In the genomic region with DNA sequence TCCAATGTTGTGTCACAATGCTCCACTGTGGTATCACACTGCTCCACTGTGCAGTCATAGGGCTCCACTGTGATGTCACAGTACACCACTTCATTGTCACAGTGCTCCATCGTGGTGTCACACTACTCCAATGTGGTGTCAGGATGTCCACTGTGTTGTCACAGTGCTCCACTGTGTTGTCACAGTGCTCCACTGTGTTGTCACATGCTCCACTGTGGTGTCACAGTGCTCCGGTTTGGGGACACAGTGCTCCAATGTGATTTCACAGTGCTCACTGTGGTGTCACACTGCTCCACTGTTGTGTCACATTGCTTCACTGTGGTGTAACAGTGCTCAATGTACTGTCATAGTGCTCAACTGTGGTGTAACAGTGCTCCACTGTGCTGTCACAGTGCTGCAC, we compare ENCODE assay signal across 20 mouse cellular contexts.
A peak's percentile ranks its signal among the peaks of the same experiment; 100 is the strongest.
DNase-seq lines count a peak whose midpoint lies in the region; ATAC-seq and TF ChIP-seq lines count a peak whose summit lies in the region.
"Had no signal": no experiment of that assay in that cellular context is flagged by ENCODE, and none has a peak within 500 bp of the region (broad histone marks: within the 10 kb centered on the region; RNA-seq: fewer than 3 reads in every experiment).

No protein-coding gene starts in this region.

- no peak for TF ChIP-seq CTCF in stomach, postnatal 0 days (IDR thresholded peaks at IDR 0.05; ENCODE audit: low read depth)

- no peak overlapping the region for H3K27ac ChIP-seq in hindbrain, embryonic 10.5 days
- H3K27ac ChIP-seq in hindbrain, embryonic 16.5 days (ENCODE audit: low read depth, low read length), result no peak overlapping the region
- no peak overlapping the region for H3K27ac ChIP-seq in liver, embryonic 11.5 days (ENCODE audit: low read depth, low read length)
- H3K27ac ChIP-seq in stomach, postnatal 0 days (replicated peaks), result no peak overlapping the region
- H3K27ac ChIP-seq: heart, embryonic 13.5 days; limb, embryonic 12.5 days had no signal

- no peak for TF ChIP-seq EP300 in stomach, postnatal 0 days (optimal IDR thresholded peaks at IDR 0.05)

- H3K4me3 ChIP-seq in hindbrain, embryonic 10.5 days, result no peak overlapping the region
- no peak overlapping the region for H3K4me3 ChIP-seq in hindbrain, embryonic 16.5 days (ENCODE audit: low read length)
- H3K4me3 ChIP-seq in liver, embryonic 11.5 days (ENCODE audit: low read depth, low read length), result no peak overlapping the region
- no peak overlapping the region for H3K4me3 ChIP-seq in stomach, postnatal 0 days (ENCODE audit: low read depth, low read length)
- H3K4me3 ChIP-seq: heart, embryonic 13.5 days; limb, embryonic 12.5 days; myocyte had no signal

- DNase-seq in hindbrain, embryonic 10.5 days (ENCODE audit: low spot score), result peak; percentile 2
- DNase-seq in thymus, postnatal 4 days, result peak; percentile 1
- DNase-seq in thymus, postnatal 14 days, result no peak
- DNase-seq in liver, embryonic 11.5 days (ENCODE audit: low spot score), result no peak
- DNase-seq in stomach, postnatal 0 days (ENCODE audit: low spot score), result peak; percentile 5
- no peak for DNase-seq in Muller cell, postnatal 12 days (ENCODE audit: inconsistent ontology term)
- DNase-seq in gastrocnemius, postnatal 14 days, result no peak
- DNase-seq: adrenal gland, postnatal 25 days; B cell, adult 2 months; cerebellum, postnatal 10 days; gastrocnemius, postnatal 10 days; heart, postnatal 4 days; kidney, postnatal 10 days; lung, embryonic 14.5 days; right cerebral cortex, adult 18-20 months had no signal

- no peaks in the 10 kb centered on the region for H3K27me3 ChIP-seq in hindbrain, embryonic 10.5 days (ENCODE audit: insufficient read depth, poor library complexity, severe bottlenecking)
- no peaks in the 10 kb centered on the region for H3K27me3 ChIP-seq in hindbrain, embryonic 16.5 days (replicated peaks; ENCODE audit: control insufficient read depth, insufficient read depth, low read length)
- no peaks in the 10 kb centered on the region for H3K27me3 ChIP-seq in liver, embryonic 11.5 days (replicated peaks; ENCODE audit: control insufficient read depth, insufficient read depth, low read length)
- H3K27me3 ChIP-seq in stomach, postnatal 0 days (ENCODE audit: control insufficient read depth, insufficient read depth, low read length), result no peaks in the 10 kb centered on the region
- H3K27me3 ChIP-seq: heart, embryonic 13.5 days; limb, embryonic 12.5 days had no signal

- no peak overlapping the region for H3K9ac ChIP-seq in hindbrain, embryonic 16.5 days (ENCODE audit: low read depth, low read length)
- H3K9ac ChIP-seq in liver, embryonic 11.5 days (ENCODE audit: low read depth, low read length), result no peak overlapping the region
- no peak overlapping the region for H3K9ac ChIP-seq in stomach, postnatal 0 days (ENCODE audit: low read length)
- H3K9ac ChIP-seq: heart, embryonic 13.5 days; limb, embryonic 12.5 days; lung, embryonic 14.5 days had no signal

- intact Hi-C loops in gastrocnemius, postnatal 14 days (cut with DNase I; ENCODE audit: low total_unique reads), result no loop called here

- no peak overlapping the region for H3K4me2 ChIP-seq in hindbrain, embryonic 16.5 days (ENCODE audit: low read length)
- H3K4me2 ChIP-seq in liver, embryonic 11.5 days, result no peak overlapping the region
- H3K4me2 ChIP-seq in stomach, postnatal 0 days (replicated peaks; ENCODE audit: low read depth), result no peak overlapping the region
- H3K4me2 ChIP-seq: heart, embryonic 13.5 days; limb, embryonic 12.5 days; lung, embryonic 14.5 days had no signal

- no peaks in the 10 kb centered on the region for H3K36me3 ChIP-seq in hindbrain, embryonic 10.5 days
- no peaks in the 10 kb centered on the region for H3K36me3 ChIP-seq in hindbrain, embryonic 16.5 days (ENCODE audit: control insufficient read depth, insufficient read depth, low read length)
- H3K36me3 ChIP-seq in liver, embryonic 11.5 days (ENCODE audit: control insufficient read depth, insufficient read depth, low read length), result no peaks in the 10 kb centered on the region; the same call in 1 of the 2 replicates
- no peaks in the 10 kb centered on the region for H3K36me3 ChIP-seq in stomach, postnatal 0 days (ENCODE audit: control insufficient read depth, insufficient read depth, low read length)
- H3K36me3 ChIP-seq: heart, embryonic 13.5 days; limb, embryonic 12.5 days had no signal

- ATAC-seq in hindbrain, embryonic 16.5 days, result no peak
- ATAC-seq in liver, embryonic 11.5 days (replicated peaks; ENCODE audit: low FRiP score), result 0 out of 2 replicates have a peak, but pooled peaks have one; percentile 15
- ATAC-seq in stomach, postnatal 0 days (ENCODE audit: low FRiP score, low TSS enrichment), result no peak
- ATAC-seq: intestine, embryonic 16.5 days had no signal

- H3K4me1 ChIP-seq in hindbrain, embryonic 10.5 days (replicated peaks), result no peaks in the 10 kb centered on the region
- no peaks in the 10 kb centered on the region for H3K4me1 ChIP-seq in hindbrain, embryonic 16.5 days (ENCODE audit: control insufficient read depth, insufficient read depth, low read depth, low read length)
- no peaks in the 10 kb centered on the region for H3K4me1 ChIP-seq in liver, embryonic 11.5 days (replicated peaks; ENCODE audit: control insufficient read depth, insufficient read depth, low read length)
- H3K4me1 ChIP-seq in stomach, postnatal 0 days (replicated peaks; ENCODE audit: control insufficient read depth, insufficient read depth), result no peaks in the 10 kb centered on the region
- H3K4me1 ChIP-seq: heart, embryonic 13.5 days; limb, embryonic 12.5 days had no signal

- 86% methylated on average over 2 of the region's 2 CpGs for WGBS in hindbrain, embryonic 10.5 days
- WGBS in hindbrain, embryonic 16.5 days, result 83% methylated on average over 2 of the region's 2 CpGs
- 69% methylated on average over 2 of the region's 2 CpGs for WGBS in liver, embryonic 11.5 days
- WGBS in stomach, postnatal 0 days, result 80% methylated on average over 2 of the region's 2 CpGs

- peaks cover 92% of the 10 kb centered on the region for H3K9me3 ChIP-seq in hindbrain, embryonic 10.5 days
- peaks cover 42% of the 10 kb centered on the region for H3K9me3 ChIP-seq in hindbrain, embryonic 16.5 days (ENCODE audit: control insufficient read depth, low read length)
- H3K9me3 ChIP-seq in liver, embryonic 11.5 days (ENCODE audit: control insufficient read depth, low read length), result peaks cover 60% of the 10 kb centered on the region
- 0 out of 2 replicates have a peak, but pooled peaks cover 2% of the 10 kb centered on the region for H3K9me3 ChIP-seq in stomach, postnatal 0 days (ENCODE audit: control insufficient read depth, low read length)

Comparison
In these comparisons a context has a peak if more than half of its experiments do, and no peak if none do; other contexts are left out.
1. DNase-seq: peak in hindbrain, embryonic 10.5 days (single experiment), thymus, postnatal 4 days (single experiment) and stomach, postnatal 0 days (single experiment); none in thymus, postnatal 14 days (single experiment), liver, embryonic 11.5 days (single experiment), Muller cell, postnatal 12 days (single experiment) and gastrocnemius, postnatal 14 days (single experiment).